In the genomic region with DNA sequence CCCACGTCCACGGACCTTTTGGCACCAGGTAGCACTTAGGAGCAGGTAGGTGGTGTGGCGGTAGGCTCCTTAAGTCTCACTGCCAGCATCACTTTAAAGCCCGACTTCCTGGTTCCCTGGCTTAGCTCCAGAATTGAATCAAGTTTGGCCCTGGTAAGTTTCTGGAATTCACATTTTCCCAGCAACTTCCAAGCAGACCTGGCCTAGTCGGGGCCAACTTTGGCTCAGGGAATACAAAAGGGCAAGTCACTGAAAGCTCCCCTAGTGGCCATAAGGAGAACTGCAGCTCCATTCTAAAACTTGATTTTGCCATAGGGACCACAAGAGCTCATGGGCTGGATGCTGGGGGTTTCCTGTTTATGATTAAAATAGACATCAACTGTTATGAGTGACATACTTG, we compare ENCODE assay signal across 8 mouse cellular contexts.
DNase-seq lines count a peak whose midpoint lies in the region; ATAC-seq and TF ChIP-seq lines count a peak whose summit lies in the region.

No protein-coding gene starts in this region.

- H3K79me2 ChIP-seq in liver, adult 2 months (ENCODE audit: control insufficient read depth, insufficient read depth, low read length), result no peaks in the 10 kb centered on the region

- H3K27ac ChIP-seq in liver, adult 2 months (replicated peaks; ENCODE audit: insufficient read depth, low read depth, low read length), result no peak overlapping the region
- H3K27ac ChIP-seq in liver, embryonic 12.5 days, result no peak overlapping the region
- H3K27ac ChIP-seq in cortical plate, adult 2 months (ENCODE audit: insufficient read depth, low read length), result no peak overlapping the region
- no peak overlapping the region for H3K27ac ChIP-seq in neural tube, embryonic 11.5 days (ENCODE audit: low read depth, low read length)

- no peak overlapping the region for H3K4me3 ChIP-seq in liver, adult 2 months (ENCODE audit: insufficient read depth, low read depth, low read length)
- H3K4me3 ChIP-seq in liver, embryonic 12.5 days, result no peak overlapping the region
- no peak overlapping the region for H3K4me3 ChIP-seq in cortical plate, adult 2 months (ENCODE audit: insufficient read depth, low read length)
- H3K4me3 ChIP-seq in neural tube, embryonic 11.5 days (ENCODE audit: low read depth, low read length), result no peak overlapping the region

- no peaks in the 10 kb centered on the region for H3K9me3 ChIP-seq in liver, embryonic 12.5 days (replicated peaks)
- H3K9me3 ChIP-seq in neural tube, embryonic 11.5 days (ENCODE audit: control insufficient read depth, low read length), result no peaks in the 10 kb centered on the region

- no peaks in the 10 kb centered on the region for H3K36me3 ChIP-seq in liver, adult 2 months (ENCODE audit: control insufficient read depth, insufficient read depth, low read length)
- H3K36me3 ChIP-seq in liver, embryonic 12.5 days, result no peaks in the 10 kb centered on the region
- H3K36me3 ChIP-seq in neural tube, embryonic 11.5 days (ENCODE audit: control insufficient read depth, insufficient read depth, low read length), result no peaks in the 10 kb centered on the region

- TF ChIP-seq CTCF in liver, adult 2 months (IDR thresholded peaks at IDR 0.05; ENCODE audit: low read depth, low read length), result peak; percentile 49; the same call in 1 of the 2 replicates
- peak; percentile 72 for TF ChIP-seq CTCF in cortical plate, adult 2 months (IDR thresholded peaks at IDR 0.05; ENCODE audit: extremely low read depth, insufficient read depth, low read length)

- intact Hi-C loops in left cerebral cortex, postnatal 10 days (cut with DNase I), result loop anchor here (5.0 kb wide), 1 partner anchor 146 kb away; a partner anchor contains a TSS

- no peak overlapping the region for H3K4me2 ChIP-seq in liver, embryonic 12.5 days
- no peak overlapping the region for H3K4me2 ChIP-seq in neural tube, embryonic 11.5 days (ENCODE audit: low read depth)

- DNase-seq in adrenal gland, postnatal 36 days, result peak; percentile 8 to 22
- no peak for DNase-seq in adrenal gland, adult 8-10 months
- peak; percentile 21 for DNase-seq in liver, adult 2 months (ENCODE audit: extremely low read depth, low read depth, low spot score)
- peak; percentile 44 for DNase-seq in neural tube, embryonic 11.5 days (ENCODE audit: low spot score)
- no peak for DNase-seq in layer of hippocampus, adult 9-11 months
- no peak for DNase-seq in left cerebral cortex, postnatal 10 days (ENCODE audit: extremely low spot score in 1 of 2, low spot score in 2 of 2)

- 72% methylated on average over 5 of the region's 5 CpGs for WGBS in liver, adult 2 months
- 55% methylated on average over 5 of the region's 5 CpGs for WGBS in liver, embryonic 12.5 days (ENCODE audit: insufficient replicate concordance)
- WGBS in neural tube, embryonic 11.5 days, result 75% methylated on average over 5 of the region's 5 CpGs

- no peak overlapping the region for H3K9ac ChIP-seq in liver, adult 2 months (ENCODE audit: low read depth, low read length)
- no peak overlapping the region for H3K9ac ChIP-seq in liver, embryonic 12.5 days
- no peak overlapping the region for H3K9ac ChIP-seq in neural tube, embryonic 11.5 days (ENCODE audit: low read length)

- ATAC-seq in liver, embryonic 12.5 days, result no peak
- no peak for ATAC-seq in neural tube, embryonic 11.5 days (ENCODE audit: insufficient read depth, low FRiP score, low TSS enrichment)

- no peaks in the 10 kb centered on the region; the same call in 1 of the 2 replicates for H3K4me1 ChIP-seq in liver, adult 2 months (ENCODE audit: control insufficient read depth, insufficient read depth, low read length)
- no peaks in the 10 kb centered on the region for H3K4me1 ChIP-seq in liver, embryonic 12.5 days
- peaks cover 3% of the 10 kb centered on the region; the same call in 1 of the 2 replicates for H3K4me1 ChIP-seq in cortical plate, adult 2 months (ENCODE audit: control insufficient read depth, insufficient read depth, low read length)
- peaks cover 14% of the 10 kb centered on the region; the same call in 1 of the 2 replicates for H3K4me1 ChIP-seq in neural tube, embryonic 11.5 days (ENCODE audit: control insufficient read depth, insufficient read depth, low read length)

- TF ChIP-seq POLR2A in liver, adult 2 months (IDR thresholded peaks at IDR 0.05; ENCODE audit: extremely low read depth, insufficient read depth, low read length), result no peak
- no peak for TF ChIP-seq POLR2A in cortical plate, adult 2 months (IDR thresholded peaks at IDR 0.05; ENCODE audit: extremely low read depth, insufficient read depth, low read length)

- H3K27me3 ChIP-seq in liver, adult 2 months (ENCODE audit: control insufficient read depth, insufficient read depth, low read length), result peaks cover 2% of the 10 kb centered on the region
- H3K27me3 ChIP-seq in liver, embryonic 12.5 days (replicated peaks), result peaks cover 36% of the 10 kb centered on the region
- H3K27me3 ChIP-seq in neural tube, embryonic 11.5 days (ENCODE audit: control insufficient read depth, insufficient read depth, low read length), result no peaks in the 10 kb centered on the region

Comparison
In these comparisons a context has a peak if more than half of its experiments do, and no peak if none do; other contexts are left out.
1. DNase-seq: peak in adrenal gland, postnatal 36 days (2 of 2), liver, adult 2 months (single experiment) and neural tube, embryonic 11.5 days (single experiment); none in adrenal gland, adult 8-10 months (single experiment), layer of hippocampus, adult 9-11 months (single experiment) and left cerebral cortex, postnatal 10 days (0 of 2).